Mouse (Mus musculus) forebrain, embryonic 11.5 days (tissue): ENCODE measurements at regions not wholly inside any gene's neighbourhood (a gene's known extent, or its start where the extent isn't known, plus 50 kb on each side); places are given as distances from the start of the nearest gene placed in this dataset.

ENCODE experiments used
- ATAC-seq: fragments of 200-750 bp; cut with Nextera tagmentation; replicated peaks from 2 replicates; pipeline ENCODE4 v1.8.0; 2017; ENCODE audit warnings: moderate TSS enrichment; ENCODE audit not compliant: low FRiP score
- DNase-seq: peaks from one replicate; pipeline ENCODE4 v3.0.0-alpha.2; 2017; ENCODE audit warnings: low spot score
- H3K27ac ChIP-seq: fragments of 300-500 bp; sonication (generic); 2 replicates; pipeline ENCODE4 v1.5.1; 2014; ENCODE audit warnings: low read depth, low read length
- H3K27me3 ChIP-seq: fragments of 300-500 bp; sonication (generic); 2 replicates; pipeline ENCODE4 v1.6.1; 2014; ENCODE audit warnings: mild to moderate bottlenecking, low read length, mixed read lengths; ENCODE audit not compliant: control insufficient read depth, insufficient read depth
- H3K36me3 ChIP-seq: fragments of 300-500 bp; sonication (generic); 2 replicates; pipeline ENCODE4 v1.6.1; 2014; ENCODE audit warnings: mild to moderate bottlenecking, low read length, moderate library complexity, mixed read lengths; ENCODE audit not compliant: control insufficient read depth, insufficient read depth
- H3K4me1 ChIP-seq: fragments of 300-500 bp; sonication (generic); replicated peaks from 2 replicates; pipeline ENCODE4 v1.6.1; 2014; ENCODE audit warnings: low read length, mixed read lengths; ENCODE audit not compliant: control insufficient read depth, insufficient read depth
- H3K4me2 ChIP-seq: fragments of 300-500 bp; sonication (generic); 2 replicates; pipeline ENCODE4 v1.6.1; 2014; ENCODE audit warnings: low read depth, mild to moderate bottlenecking, low read length, moderate library complexity, mixed read lengths; ENCODE audit not compliant: severe bottlenecking
- H3K4me3 ChIP-seq: fragments of 300-500 bp; sonication (generic); 2 replicates; pipeline ENCODE4 v1.5.1; 2014; ENCODE audit warnings: low read depth, low read length
- H3K9ac ChIP-seq: fragments of 300-500 bp; sonication (generic); 2 replicates; pipeline ENCODE4 v1.6.1; 2014; ENCODE audit warnings: low read length
- H3K9me3 ChIP-seq: fragments of 300-500 bp; sonication (generic); 2 replicates; pipeline ENCODE4 v1.6.1; 2016; ENCODE audit warnings: low read length, mixed read lengths; ENCODE audit not compliant: control insufficient read depth
- WGBS: fragments of 180-500 bp; shearing (Covaris S2); extraction: QIAGEN DNeasy Blood & Tissue Kit; methylation state at CpG from one replicate; pipeline ENCODE4 v1.1.7; 2014; 5-methylcytosine and 5-hydroxymethylcytosine counted together

DNA sequence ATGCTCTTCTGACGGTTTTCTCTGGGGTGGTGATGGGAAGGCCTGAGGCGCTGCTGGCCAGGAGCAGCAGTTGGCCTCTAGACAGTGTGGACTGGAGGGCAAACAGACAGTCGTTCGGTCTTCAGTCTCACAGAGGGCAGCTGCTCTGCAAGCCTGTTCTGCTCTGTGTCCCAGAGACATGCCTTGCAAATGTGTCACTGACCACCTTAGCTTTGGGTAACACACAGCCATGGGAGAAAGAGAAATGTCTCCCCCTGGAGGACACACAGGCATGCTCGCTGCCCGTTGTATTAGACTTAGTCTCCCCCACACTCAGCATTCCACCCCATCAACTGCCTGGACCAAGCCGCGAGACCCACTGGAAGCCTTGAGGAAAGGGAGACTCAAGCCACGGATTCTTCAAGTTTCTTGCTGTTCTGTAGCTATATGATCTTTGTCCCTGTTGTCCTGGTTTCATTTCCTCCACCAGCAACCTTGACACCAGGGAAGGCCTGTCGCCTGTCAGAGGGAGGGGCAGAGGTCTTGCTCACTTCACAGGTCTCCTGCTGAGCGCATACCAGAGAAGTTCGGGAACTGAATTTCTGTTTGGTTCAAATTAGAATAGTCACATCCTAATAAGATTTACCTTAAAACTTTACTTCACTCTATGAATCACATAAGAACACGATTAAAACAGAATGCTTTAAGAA lies 310.8 kb downstream of the Setd4 start:
- Histone ChIP-seq H3K36me3 (no peaks in the 10 kb centered on the region), H3K9ac (no peak overlapping the region), H3K9me3 (no peaks in the 10 kb centered on the region), H3K4me3 (no peak overlapping the region), H3K27ac (no peak overlapping the region), H3K4me2 (no peak overlapping the region), H3K4me1 (peaks cover 6% of the 10 kb centered on the region), H3K27me3 (no peaks in the 10 kb centered on the region; the same call in 1 of the 2 replicates)
- WGBS, result 28% methylated on average over 13 of the region's 13 CpGs
- ATAC-seq (peak; percentile 76), DNase-seq (peak; percentile 82)

DNA sequence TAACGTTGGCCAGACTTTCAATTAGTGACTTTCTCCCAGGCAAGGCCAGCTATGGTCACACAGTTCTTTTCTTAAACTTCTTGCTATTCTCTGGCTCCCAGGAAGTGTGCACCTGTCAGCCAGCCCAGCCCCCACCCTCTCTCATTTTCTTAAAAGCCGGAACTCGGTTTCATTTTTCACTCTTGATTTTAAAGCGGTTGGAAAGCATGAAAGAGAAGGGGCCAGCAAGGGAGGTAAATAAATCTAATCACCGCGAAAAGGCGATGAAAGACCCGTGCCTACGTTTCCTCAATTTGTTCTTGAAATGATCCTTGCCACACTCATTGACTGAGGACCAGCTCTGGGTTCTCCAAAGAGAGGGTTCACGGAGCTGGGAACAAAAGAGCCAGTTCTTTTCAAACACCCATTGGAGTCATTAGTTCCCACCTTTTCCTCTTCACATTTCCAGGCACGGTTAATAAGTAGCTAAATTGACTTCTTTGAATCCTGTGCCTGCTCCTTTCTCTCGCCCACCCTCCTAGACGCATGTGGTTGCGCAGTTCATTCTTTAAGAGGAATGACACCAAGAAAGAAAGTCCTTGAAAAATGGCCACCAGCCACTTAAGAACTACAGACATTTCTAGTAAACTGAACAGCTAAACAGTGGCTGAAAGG lies 311.6 kb downstream of the Setd4 start:
- WGBS, result 25% methylated on average over 14 of the region's 14 CpGs
- H3K4me1 ChIP-seq, result peaks cover 6% of the 10 kb centered on the region
- H3K36me3 ChIP-seq, result no peaks in the 10 kb centered on the region
- ATAC-seq (no peak), DNase-seq (no peak)
- H3K9me3 ChIP-seq, result no peaks in the 10 kb centered on the region
- no peaks in the 10 kb centered on the region; the same call in 1 of the 2 replicates for H3K27me3 ChIP-seq
- H3K4me2 ChIP-seq, result peak overlapping the region; percentile 6; the same call in 1 of the 2 replicates
- no peak overlapping the region for H3K27ac ChIP-seq
- H3K4me3 ChIP-seq, result no peak overlapping the region
- no peak overlapping the region for H3K9ac ChIP-seq

DNA sequence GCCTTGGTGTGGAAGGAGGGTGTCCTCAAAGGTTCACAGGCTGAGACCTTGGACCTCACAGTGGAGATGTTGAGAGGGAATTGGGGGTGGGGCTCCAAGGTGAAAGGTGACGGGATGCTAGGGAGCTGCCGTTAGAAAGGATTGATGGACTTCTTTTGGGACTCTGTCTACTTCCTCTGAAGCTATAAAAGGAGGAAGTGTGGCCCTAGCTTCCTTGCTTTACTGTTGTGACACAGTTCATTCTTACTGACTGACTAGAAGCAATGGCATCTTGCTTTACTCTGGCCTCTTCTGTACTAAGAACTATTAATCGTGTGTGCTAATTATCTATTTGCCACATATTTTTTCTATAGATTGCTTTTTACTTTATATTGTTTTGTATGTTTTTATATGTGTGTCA lies 315.8 kb downstream of the Setd4 start:
- no peak for DNase-seq
- Histone ChIP-seq H3K4me2 (no peak overlapping the region), H3K27me3 (no peaks in the 10 kb centered on the region; the same call in 1 of the 2 replicates), H3K36me3 (no peaks in the 10 kb centered on the region), H3K9me3 (no peaks in the 10 kb centered on the region), H3K27ac (no peak overlapping the region), H3K4me3 (no peak overlapping the region), H3K9ac (no peak overlapping the region), H3K4me1 (peaks cover 6% of the 10 kb centered on the region)
- no peak for ATAC-seq
- WGBS, result 73% methylated on average over 3 of the region's 3 CpGs

GRCm38 (mm10) chr16:93287520-93287919 lies 316.3 kb downstream of the Setd4 start:
- Histone ChIP-seq H3K4me3 (no peak overlapping the region), H3K9ac (no peak overlapping the region), H3K36me3 (no peaks in the 10 kb centered on the region), H3K27me3 (no peaks in the 10 kb centered on the region; the same call in 1 of the 2 replicates), H3K27ac (no peak overlapping the region), H3K4me1 (peaks cover 2% of the 10 kb centered on the region; the same call in 1 of the 2 replicates), H3K9me3 (no peaks in the 10 kb centered on the region), H3K4me2 (no peak overlapping the region)
- DNase-seq (no peak), ATAC-seq (no peak)
- 69% methylated on average over 2 of the region's 2 CpGs for WGBS

GRCm38 (mm10) chr16:93286816-93287215 lies 317.0 kb downstream of the Setd4 start:
- H3K36me3 ChIP-seq, result no peaks in the 10 kb centered on the region
- ATAC-seq, result no peak
- no peak overlapping the region for H3K4me3 ChIP-seq
- DNase-seq, result no peak
- H3K4me2 ChIP-seq, result no peak overlapping the region
- no peak overlapping the region for H3K27ac ChIP-seq
- no peak overlapping the region for H3K9ac ChIP-seq
- H3K9me3 ChIP-seq, result no peaks in the 10 kb centered on the region
- no peaks in the 10 kb centered on the region; the same call in 1 of the 2 replicates for H3K27me3 ChIP-seq
- WGBS, result 89% methylated on average over 3 of the region's 3 CpGs
- no peaks in the 10 kb centered on the region; the same call in 1 of the 2 replicates for H3K4me1 ChIP-seq

- no peaks in the 10 kb centered on the region for H3K9me3 ChIP-seq
- 91% methylated on average over 6 of the region's 6 CpGs for WGBS
- no peak for ATAC-seq
- H3K27ac ChIP-seq, result no peak overlapping the region
- H3K36me3 ChIP-seq, result no peaks in the 10 kb centered on the region
- DNase-seq, result no peak
- H3K4me3 ChIP-seq, result no peak overlapping the region
- no peak overlapping the region for H3K9ac ChIP-seq
- H3K27me3 ChIP-seq, result no peaks in the 10 kb centered on the region
- no peak overlapping the region for H3K4me2 ChIP-seq
- no peaks in the 10 kb centered on the region for H3K4me1 ChIP-seq
Observed at GRCm38 (mm10) chr16:93285191-93285590, 318.7 kb downstream of the Setd4 start.

GRCm38 (mm10) chr16:93281715-93282114 lies 322.1 kb downstream of the Setd4 start:
- DNase-seq (no peak), ATAC-seq (no peak)
- Histone ChIP-seq H3K4me3 (no peak overlapping the region), H3K4me2 (no peak overlapping the region), H3K4me1 (no peaks in the 10 kb centered on the region), H3K36me3 (no peaks in the 10 kb centered on the region), H3K9me3 (no peaks in the 10 kb centered on the region), H3K27ac (no peak overlapping the region), H3K27me3 (no peaks in the 10 kb centered on the region), H3K9ac (no peak overlapping the region)
- WGBS, result 26% methylated on average over 1 of the region's 1 CpGs

- 75% methylated on average over 8 of the region's 8 CpGs for WGBS
- ATAC-seq, result no peak
- H3K4me2 ChIP-seq, result no peak overlapping the region
Observed at GRCm38 (mm10) chr16:93272636-93273035, 331.2 kb downstream of the Setd4 start.

DNA sequence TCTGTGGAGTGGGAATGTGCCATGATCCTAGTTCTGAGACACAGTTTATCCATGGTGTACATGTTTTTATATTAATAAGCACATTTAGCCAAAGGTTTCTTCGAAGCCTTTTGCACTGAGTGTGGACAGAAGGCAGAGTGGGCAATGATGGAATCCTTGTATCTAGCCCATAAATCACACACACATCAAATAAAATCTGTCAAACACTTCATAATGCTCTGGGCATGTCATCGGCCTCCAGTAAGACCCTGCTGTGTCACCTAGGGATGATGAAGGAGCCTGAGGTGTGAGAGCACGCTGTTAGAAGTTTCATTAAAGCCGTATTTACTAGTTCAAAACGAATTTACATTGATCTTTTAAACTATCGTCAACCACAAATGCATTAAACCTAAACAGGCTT lies 331.7 kb downstream of the Setd4 start:
- 81% methylated on average over 6 of the region's 6 CpGs for WGBS
- Histone ChIP-seq H3K4me1 (no peaks in the 10 kb centered on the region), H3K4me3 (no peak overlapping the region), H3K27ac (no peak overlapping the region), H3K27me3 (no peaks in the 10 kb centered on the region), H3K36me3 (no peaks in the 10 kb centered on the region), H3K9ac (no peak overlapping the region), H3K9me3 (no peaks in the 10 kb centered on the region), H3K4me2 (no peak overlapping the region)
- ATAC-seq, result no peak
- no peak for DNase-seq

More at GRCm38 (mm10) chr16:93272636-93273035, 331.2 kb downstream of the Setd4 start:
- Histone ChIP-seq H3K27ac (no peak overlapping the region), H3K4me1 (no peaks in the 10 kb centered on the region), H3K27me3 (no peaks in the 10 kb centered on the region), H3K36me3 (no peaks in the 10 kb centered on the region), H3K4me3 (no peak overlapping the region), H3K9ac (no peak overlapping the region), H3K9me3 (no peaks in the 10 kb centered on the region)
- DNase-seq, result no peak
